Mouse (Mus musculus) spleen, postnatal 10 days (tissue): ENCODE data around the gene Cntn3.

ENCODE experiments used
- DNase-seq, 2 experiments: peaks; one replicate each; pipeline ENCODE4 v3.0.0; 2021 to 2022; ENCODE audit warnings: low spot score in 2 of 2

The Cntn3 gene

DNA sequence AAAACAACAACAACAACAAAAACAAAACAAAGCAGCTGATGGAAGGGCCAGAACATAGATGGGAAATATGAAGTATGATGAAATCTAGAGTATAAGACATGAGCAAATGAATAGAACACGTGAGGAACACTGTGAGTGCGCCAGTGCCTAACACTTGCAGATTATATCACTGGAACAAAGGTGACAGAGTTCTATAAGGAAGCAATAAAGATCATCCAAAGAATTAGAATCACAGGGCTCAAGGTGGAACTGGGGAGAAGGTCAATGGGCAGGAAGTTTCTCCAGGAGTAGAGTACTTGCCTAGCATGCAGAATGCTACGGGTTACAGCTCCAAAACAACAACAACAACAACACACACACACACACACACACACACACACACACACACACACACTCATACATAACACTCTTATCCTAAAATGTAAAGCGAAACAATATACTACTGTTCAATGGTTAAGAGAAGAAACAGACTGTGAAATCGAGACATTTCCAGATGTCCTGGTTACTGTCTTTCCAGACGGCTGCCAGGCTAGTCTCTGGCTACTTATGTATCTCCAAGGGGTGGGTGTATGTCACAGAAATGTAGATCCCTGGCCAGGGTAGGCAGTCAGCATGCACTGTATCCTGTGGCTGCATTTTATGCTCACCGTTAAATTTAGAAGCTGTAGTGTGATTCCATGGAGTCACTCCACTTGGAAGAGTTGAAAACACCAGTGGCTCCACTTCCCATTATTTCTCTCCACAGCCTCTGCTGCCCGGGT lies 94.4 kb downstream of the Cntn3 start:
- no peak for DNase-seq

DNA sequence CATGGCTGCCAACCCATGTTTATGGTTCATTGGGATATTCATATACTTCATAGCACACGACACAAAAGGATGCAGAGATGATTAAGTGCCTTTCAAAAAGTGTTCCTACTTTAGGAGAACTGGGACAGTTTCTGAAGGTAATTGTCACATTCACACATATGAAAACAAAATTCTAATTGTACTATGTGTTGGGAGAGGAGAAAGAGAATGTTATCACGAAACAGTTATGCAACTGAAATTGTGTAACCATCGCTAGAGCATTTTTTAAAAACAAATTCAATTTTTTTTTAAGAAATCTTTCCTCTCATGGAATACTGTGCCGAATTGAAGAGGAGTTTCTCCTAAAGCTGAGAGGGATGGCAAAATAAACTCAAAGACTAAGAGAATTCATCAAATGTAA lies 134.5 kb downstream of the Cntn3 start:
- DNase-seq, result no peak

DNA sequence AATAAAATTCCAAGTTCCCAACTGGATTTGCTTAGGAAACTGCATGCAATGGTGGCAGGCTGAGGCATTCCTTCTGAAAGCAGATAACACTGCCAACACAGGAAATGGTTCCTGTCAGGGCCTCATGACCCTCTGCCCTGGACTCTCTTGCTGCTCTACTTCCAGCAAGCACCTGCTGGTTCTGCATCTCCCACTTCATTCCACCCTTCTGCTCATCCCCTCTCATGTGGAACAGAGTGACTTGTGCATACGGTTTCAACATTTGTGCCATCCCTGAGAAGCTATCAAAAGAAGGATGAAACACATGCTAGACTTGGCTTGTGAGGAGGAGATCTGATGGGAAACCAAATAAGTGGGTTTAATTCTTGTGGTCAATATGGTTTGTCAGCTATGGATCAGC lies 145.4 kb downstream of the Cntn3 start:
- no peak for DNase-seq

DNA sequence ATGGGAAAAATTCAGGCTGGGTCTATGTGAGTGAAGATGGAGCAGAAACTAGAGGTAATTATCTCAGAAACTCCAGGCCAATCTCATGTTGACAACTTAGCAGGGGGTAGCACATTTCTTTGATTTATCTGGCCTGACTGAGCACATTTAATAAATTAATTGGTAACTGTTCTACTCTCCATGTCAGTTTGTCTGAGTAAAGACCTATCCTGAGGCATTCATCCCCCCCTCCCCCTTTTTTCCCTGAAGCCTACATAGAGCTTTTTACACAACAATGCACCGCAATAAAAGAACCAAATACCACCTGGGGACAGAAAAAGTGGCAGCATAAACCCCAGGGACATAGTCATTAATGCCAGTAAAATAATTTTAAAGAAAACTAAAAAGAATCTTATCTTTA lies 151.1 kb downstream of the Cntn3 start:
- DNase-seq, result no peak

DNA sequence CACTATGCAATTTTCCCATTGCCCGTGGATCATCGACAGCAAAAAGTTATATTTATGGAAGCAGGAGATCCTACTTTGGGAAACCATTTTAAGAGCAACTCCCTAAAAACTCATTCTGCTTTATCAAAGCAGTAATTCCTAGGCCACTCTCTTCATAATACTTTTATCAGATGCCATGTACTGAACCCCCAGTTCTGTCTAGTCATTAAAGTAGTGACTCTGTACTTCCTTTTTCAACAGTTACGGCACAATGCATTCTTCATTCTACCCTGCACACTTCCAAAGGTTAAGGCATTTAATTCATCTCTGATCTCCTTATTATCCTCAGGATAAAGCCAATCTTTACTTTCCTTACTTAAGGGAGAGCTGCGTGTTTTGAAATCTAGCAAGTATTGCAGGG lies 184.3 kb downstream of the Cntn3 start:
- DNase-seq, result no peak

DNA sequence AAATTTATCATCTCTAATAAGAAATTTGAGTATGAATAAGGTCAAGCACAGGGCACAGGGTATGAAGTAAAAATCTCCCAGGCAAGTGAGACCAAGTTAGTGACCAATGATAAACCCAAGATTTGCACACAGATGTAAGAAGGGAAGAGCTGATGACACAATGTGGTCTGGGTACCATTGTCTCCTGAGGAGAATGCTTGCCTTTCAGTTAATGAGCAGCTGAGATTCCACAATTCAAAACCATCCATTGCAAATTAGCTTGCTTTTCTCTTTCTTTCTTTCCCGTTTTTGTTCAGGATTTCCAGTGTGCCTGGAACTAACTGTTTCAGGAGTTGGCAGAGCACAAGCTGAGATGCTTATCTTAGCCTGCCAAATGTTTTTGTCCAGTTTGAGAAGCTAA lies 200.8 kb downstream of the Cntn3 start:
- no peak for DNase-seq

DNA sequence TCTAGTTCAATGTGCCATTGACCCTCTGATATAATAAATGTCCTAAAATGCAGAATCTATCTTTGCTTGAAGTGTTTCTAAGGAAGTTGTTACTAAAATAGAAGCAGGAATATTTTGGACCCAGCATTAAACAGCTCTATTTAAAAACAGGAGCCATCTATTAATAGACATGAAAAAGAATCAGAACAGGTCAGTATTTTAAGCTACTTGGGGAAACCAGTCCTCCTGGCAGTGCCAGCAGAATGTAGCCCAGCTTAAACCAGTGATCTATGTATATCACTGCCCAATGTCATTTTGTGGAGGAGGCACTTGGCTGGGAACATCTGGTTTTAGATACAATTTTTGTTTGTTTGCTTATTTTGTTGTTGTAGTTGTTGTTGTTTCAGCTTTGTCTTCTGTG lies 209.0 kb downstream of the Cntn3 start:
- DNase-seq, result no peak

DNA sequence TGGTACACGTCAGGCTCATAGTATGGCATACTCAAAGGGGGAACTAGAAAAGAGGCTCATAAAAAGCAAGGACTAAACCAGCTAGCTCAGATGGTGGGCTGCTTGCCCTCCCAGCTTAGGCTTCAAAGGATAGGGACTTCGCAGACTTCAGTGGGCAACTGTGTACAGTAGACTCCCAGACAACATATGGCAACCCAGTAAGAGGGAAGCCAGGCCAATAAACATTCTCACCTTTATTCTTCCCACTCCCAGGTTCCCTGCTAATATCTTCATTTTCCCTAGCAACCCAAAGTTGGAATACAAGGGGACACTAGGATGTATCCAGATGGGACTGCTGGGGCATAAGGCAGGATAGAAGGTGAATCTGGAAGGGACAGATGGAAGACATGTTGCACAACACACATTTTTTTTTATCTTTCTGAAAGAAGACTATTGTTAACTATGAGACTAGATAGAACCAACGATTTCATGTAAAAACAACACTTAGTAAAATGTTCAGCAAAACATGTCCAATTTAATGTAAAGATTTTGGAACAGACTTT lies 209.5 kb downstream of the Cntn3 start:
- no peak for DNase-seq

DNA sequence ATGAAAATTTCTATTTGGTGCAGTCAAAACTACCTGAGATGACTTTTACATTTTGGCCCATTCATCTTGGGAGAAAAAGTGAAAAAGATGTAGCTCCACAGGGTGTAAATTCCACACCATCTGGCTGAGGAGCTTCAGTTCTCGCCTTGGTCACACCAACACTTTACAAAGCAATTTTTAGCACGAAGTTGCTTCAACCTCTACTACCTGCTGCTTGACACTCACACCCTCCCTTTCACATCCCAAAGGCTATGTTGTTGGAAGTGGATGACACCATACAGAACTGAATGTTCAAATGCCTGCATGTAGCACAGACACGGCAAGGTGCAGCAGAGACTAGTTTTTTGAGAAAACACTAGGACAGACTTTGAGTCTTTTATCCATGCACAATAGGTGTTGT lies 240.8 kb downstream of the Cntn3 start:
- no peak for DNase-seq

DNA sequence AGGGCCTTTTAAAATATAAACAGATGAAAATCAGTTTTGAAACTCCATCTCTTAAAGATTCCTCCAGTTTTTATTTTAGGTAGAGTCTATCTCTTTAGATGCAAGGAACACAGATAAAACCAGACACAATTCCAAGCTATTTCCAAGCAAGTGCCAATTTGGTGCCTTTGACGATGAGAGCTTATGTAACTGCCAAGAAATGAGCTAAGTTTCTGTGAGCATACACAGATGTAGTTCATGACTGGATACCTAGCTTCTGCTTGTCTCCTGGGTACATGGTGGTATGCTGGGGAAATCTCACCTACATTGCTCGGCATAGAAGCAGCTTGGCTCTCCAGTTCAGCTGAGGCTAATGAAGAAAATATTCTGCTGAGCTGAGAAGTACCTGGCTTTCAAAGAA lies 246.2 kb downstream of the Cntn3 start:
- DNase-seq, result no peak

DNA sequence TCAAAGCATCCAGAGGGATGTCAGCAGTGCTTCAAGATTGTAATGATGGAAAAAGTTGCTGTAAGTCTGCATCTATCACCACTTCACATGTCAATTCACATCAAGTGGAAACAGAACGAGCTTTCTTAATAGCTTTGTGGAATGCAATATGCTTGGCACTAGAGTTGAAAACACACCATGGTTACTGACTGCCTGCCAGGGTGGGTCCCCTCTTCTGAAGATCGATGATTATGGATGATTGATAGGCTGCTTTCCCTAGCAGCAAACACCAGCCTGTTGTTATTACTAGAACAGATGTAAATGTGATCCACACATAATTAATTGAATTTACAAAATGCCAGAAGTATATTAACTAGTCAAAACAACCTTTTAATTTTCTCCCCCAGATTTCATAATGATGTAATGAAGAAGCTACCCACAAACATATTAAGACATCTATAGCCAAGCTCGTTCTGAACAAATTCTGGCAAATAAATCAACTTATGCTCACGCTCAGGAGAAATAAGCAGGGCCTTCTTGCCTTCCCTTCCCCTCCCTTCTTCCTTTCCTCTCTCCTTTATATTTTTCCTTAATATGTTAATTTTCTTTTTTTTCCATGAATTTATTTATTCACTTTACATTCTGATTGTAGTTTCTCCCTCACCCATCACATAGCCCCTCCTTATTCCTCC lies 250.2 kb downstream of the Cntn3 start:
- DNase-seq, result no peak

DNA sequence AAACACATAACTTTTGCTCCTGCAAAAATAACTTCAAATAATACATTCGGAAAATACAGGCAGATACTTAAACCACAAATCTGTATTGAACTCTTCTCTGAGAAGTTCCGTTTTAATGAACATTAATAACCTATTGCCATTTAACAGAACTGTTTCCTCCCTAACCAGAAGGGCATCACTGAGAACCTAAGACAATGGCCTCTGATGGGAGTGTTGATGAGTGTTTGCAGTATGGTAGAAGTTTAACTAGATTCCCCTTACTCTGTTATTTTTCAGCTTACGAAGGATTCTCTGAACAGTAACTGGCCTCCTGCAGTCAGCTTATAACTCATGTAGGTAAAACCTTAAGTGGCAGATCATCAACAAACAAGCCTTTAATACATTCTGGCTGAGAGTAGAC lies 253.1 kb downstream of the Cntn3 start:
- no peak for DNase-seq

DNA sequence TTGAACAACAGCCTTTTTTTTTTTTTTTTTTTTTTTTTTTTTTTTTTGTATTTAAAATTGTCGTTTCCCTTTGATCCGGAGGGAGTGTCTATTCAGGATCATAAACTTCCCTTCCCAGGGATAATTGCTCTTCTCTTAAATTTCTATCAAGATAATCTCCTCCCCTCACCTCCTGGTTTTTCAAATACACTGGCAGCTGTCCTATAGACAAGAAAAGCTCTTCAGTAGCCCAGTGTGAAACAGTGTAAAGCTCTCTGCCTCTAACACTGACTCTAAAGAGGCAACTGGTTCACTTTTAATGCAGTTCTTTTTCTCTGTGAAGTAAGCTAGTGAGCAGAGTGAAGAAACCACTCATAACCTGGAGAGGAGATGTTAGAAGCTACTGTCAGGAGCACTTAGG lies 290.0 kb downstream of the Cntn3 start:
- no peak for DNase-seq

DNA sequence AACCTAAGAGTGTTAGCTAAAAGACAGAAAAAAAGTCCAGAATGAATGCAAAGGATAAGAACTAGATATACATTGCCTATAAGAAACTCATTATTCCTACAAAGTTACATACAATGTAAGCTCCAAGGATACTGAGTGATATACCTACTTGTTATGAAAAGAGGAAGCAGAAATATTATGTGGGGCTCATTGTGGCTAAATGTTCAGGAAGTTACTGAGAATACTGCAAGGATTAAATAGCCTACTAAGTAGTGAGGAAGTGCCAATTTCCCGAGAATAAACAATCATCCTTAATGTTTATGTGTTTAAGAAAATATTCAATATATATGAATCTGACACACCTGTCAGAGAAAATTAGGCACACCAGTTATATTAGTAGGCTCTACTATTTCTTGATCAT lies 341.9 kb downstream of the Cntn3 start:
- no peak for DNase-seq

DNA sequence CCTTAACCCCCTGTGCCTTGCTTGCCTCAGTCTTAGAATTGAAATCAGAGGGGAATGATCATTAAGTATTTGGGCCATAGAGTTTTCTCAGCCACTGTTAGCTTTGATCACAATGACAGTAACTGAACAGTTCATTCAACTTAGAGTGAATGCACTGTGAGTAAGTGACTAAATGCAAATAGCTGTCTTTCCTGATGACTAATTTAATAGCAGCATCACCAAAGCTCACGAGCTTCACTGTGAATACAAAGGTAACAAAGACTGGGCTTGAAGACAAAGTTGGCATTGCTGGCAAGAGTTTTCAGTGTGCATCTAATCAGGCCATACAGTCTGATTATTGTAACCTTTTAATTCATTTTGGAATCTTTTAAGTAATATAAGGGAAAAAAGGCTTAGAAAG lies 386.6 kb downstream of the Cntn3 start:
- DNase-seq, result no peak

DNA sequence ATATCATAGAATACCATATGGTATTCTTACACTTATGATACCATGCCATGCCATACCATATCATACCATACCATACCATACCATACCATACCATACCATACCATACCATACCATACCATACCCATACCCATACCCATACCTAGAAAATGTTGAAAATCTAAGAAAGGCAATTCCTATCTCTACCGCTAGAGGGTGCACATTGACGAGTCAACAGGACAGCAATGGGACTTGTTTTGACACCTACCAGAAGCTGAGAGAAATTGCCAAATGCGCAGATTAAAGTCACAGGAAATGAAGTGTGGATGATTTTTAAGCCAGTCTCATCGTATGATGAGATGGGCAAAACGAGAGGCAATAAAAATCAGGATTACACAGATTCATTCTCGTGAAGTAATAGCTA lies 402.0 kb downstream of the Cntn3 start:
- no peak for DNase-seq

DNA sequence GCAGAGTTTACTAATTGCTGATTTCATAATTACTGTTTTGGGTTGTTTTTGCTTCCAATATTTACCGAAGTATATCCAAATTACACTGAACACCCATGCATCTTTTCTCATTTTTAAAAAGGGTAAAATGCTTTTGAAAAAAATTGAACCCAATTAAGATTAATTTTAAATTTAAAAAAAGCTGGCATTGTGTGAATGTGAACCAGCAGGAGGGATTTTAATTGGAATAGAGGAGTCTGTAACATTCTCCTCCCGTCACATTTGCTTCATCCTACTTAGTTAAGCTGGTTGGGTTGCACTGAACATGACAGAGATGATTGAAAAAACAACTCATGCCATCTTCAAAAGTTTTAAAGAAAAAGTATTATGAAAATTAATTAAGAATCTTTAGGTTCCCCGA lies 411.7 kb downstream of the Cntn3 start:
- no peak for DNase-seq

DNA sequence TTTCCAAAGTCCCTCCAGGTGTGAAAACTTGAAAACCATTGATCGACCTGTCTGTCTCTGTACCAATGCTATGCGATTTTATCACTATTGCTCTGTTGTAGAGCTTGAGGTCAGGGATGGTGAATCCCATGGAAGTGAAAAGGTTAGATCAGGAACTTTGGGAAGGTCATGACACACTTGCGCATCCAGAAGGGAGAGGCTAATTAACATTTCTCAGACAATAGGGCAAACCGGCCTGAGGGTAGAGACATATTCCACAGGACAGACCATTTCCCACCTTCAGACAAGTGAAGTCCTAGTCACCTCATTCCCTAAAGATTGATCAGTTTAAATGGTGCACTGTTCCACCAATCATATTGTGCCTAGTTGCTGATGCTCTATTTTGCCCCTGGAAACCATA lies 451.2 kb downstream of the Cntn3 start:
- no peak for DNase-seq

DNA sequence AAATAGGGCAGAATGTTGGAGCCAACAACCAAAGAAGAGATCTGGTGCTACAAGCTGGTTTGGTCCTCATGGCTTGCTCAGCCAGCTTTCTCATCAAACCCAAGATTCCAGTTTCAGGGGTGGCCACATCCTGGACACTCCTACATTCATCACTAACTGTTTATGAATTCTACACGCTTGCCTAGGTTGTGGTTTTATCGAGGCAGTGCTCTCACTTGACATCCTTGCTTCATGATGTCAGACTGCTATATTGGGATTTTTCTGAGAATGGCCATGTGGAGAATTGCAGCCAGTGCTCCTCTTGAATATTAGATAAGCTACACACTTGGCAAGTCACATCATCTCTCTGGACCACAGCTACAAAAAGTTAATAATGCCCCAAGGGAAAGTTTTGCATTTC lies 452.9 kb downstream of the Cntn3 start:
- DNase-seq, result no peak

DNA sequence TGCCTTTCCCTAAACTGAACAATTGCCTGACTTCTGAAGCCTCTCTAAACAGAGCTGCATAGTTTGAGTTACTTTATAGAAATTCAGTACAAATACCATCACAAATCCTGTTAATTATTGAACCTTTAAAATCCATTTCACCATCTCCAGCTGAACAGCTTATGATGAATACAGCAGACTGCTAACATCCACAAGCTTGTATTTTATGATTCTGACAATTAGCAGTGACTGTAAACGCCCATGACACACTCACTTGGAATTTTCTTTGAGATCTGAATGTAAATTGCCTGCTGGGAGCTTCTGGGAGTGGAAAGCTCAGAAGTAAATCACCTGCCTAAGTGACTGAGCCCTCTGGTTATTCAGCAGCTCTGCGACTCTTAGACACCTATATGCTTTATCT lies 459.3 kb downstream of the Cntn3 start:
- DNase-seq, result no peak
